Mouse (Mus musculus) intestine, embryonic 14.5 days (tissue): ENCODE results near the gene Vmn1r114. TPM values are rescaled to one million over a fixed set of nuclear protein-coding genes. Genes with fewer than 3 reads are reported as not detected.
"Not testable (repeated sequence)": the region's sequence is repeated elsewhere in the genome, so short reads cannot be mapped to it uniquely, and the experiment has no call there.

Experiments
- ATAC-seq: fragments of 200-750 bp; cut with Nextera tagmentation; replicated peaks from 2 replicates; pipeline ENCODE4 v1.8.0; 2017; ENCODE audit warnings: low read depth, moderate number of reproducible peaks, moderate TSS enrichment, moderate library complexity; ENCODE audit not compliant: low FRiP score, low TSS enrichment
- DNase-seq: peaks from one replicate; pipeline ENCODE4 v3.0.0-alpha.2; 2018; ENCODE audit warnings: low spot score
- H3K27ac ChIP-seq: fragments of 300-500 bp; sonication (generic); 2 replicates; pipeline ENCODE4 v1.5.1; 2014; ENCODE audit warnings: low read depth, mild to moderate bottlenecking, control low read depth
- H3K27me3 ChIP-seq: fragments of 300-500 bp; sonication (generic); replicated peaks from 2 replicates; pipeline ENCODE4 v1.6.1; 2014; ENCODE audit warnings: low read length, control low read depth; ENCODE audit not compliant: control insufficient read depth, insufficient read depth
- H3K36me3 ChIP-seq: fragments of 300-500 bp; sonication (generic); 2 replicates; pipeline ENCODE4 v1.6.1; 2014; ENCODE audit warnings: low read length, control low read depth; ENCODE audit not compliant: control insufficient read depth, insufficient read depth
- H3K4me1 ChIP-seq: fragments of 300-500 bp; sonication (generic); replicated peaks from 2 replicates; pipeline ENCODE4 v1.6.1; 2014; ENCODE audit warnings: low read length, control low read depth, mixed read lengths; ENCODE audit not compliant: control insufficient read depth, insufficient read depth
- H3K4me2 ChIP-seq: fragments of 300-500 bp; sonication (generic); 2 replicates; pipeline ENCODE4 v1.6.1; 2014; ENCODE audit warnings: low read length
- H3K4me3 ChIP-seq: fragments of 300-500 bp; sonication (generic); 2 replicates; pipeline ENCODE4 v1.5.1; 2014; ENCODE audit warnings: low read depth, low read length, control low read depth, mixed read lengths
- H3K9ac ChIP-seq: fragments of 300-500 bp; sonication (generic); 2 replicates; pipeline ENCODE4 v1.6.1; 2014; ENCODE audit warnings: mild to moderate bottlenecking, low read length
- H3K9me3 ChIP-seq: fragments of 300-500 bp; sonication (generic); 2 replicates; pipeline ENCODE4 v1.6.1; 2016; ENCODE audit warnings: low read length, control low read depth; ENCODE audit not compliant: control insufficient read depth
- WGBS: fragments of 180-500 bp; shearing (Covaris S2); extraction: QIAGEN DNeasy Blood & Tissue Kit; methylation state at CpG from one replicate; pipeline ENCODE4 v1.1.7; 2014; 5-methylcytosine and 5-hydroxymethylcytosine counted together
- polyA plus RNA-seq: library from polyadenylated mRNA; unstranded; fragments of >200 nt; fragmentation: Nextera tagmentation; extraction: Ambion mirVana; gene quantifications from 2 replicates; pipeline ENCODE4 v1.2.1, GENCODE M21; 2014

Gene Vmn1r114
- polyA plus RNA-seq, result not detected in 2 replicates

- not testable (repeated sequence) for H3K9me3 ChIP-seq, H3K9ac ChIP-seq, DNase-seq, H3K27me3 ChIP-seq, H3K27ac ChIP-seq, H3K4me3 ChIP-seq, H3K4me1 ChIP-seq, ATAC-seq, H3K4me2 ChIP-seq, H3K36me3 ChIP-seq
- no CpG with 5 or more reads among the region's 5 CpGs for WGBS
Measured at GRCm38 (mm10) chr7:20812086-20812485, at the start of gene Vmn1r114. TSS of gene Vmn1r114 (minus strand) at chr7:20812186.

GRCm38 (mm10) chr7:20844885-20845284, 32.9 kb upstream of the Vmn1r114 start, which contains the start of gene Vmn1r115:
TSS of gene Vmn1r115 (minus strand) at chr7:20844985.
- H3K27me3 ChIP-seq, H3K4me2 ChIP-seq, H3K36me3 ChIP-seq, DNase-seq, H3K4me3 ChIP-seq, H3K27ac ChIP-seq, ATAC-seq, H3K9ac ChIP-seq, H3K9me3 ChIP-seq, H3K4me1 ChIP-seq: not testable (repeated sequence)
- 88% methylated on average over 1 of the region's 3 CpGs for WGBS

GRCm38 (mm10) chr7:20786985-20787384, 25.0 kb downstream of the Vmn1r114 start, which contains the start of gene Vmn1r113:
TSS of gene Vmn1r113 (plus strand) at chr7:20787285.
- not testable (repeated sequence) for H3K9me3 ChIP-seq, ATAC-seq, H3K9ac ChIP-seq, H3K27ac ChIP-seq, DNase-seq, H3K36me3 ChIP-seq, H3K27me3 ChIP-seq, H3K4me2 ChIP-seq, H3K4me3 ChIP-seq, H3K4me1 ChIP-seq
- 51% methylated on average over 2 of the region's 2 CpGs for WGBS

GRCm38 (mm10) chr7:20770885-20771284, 41.1 kb downstream of the Vmn1r114 start, which contains the start of gene Vmn1r112:
TSS of gene Vmn1r112 (plus strand) at chr7:20771185.
- not testable (repeated sequence) for H3K9ac ChIP-seq, ATAC-seq, H3K4me3 ChIP-seq, H3K27me3 ChIP-seq, DNase-seq, H3K4me2 ChIP-seq, H3K9me3 ChIP-seq, H3K36me3 ChIP-seq, H3K4me1 ChIP-seq, H3K27ac ChIP-seq
- no CpG with 5 or more reads among the region's 3 CpGs for WGBS

Other genes with a start within 250 kb of the Vmn1r114 start
- not detected in 2 replicates for gene Gm4141, start 235.9 kb downstream of the Vmn1r114 start, polyA plus RNA-seq
- gene Gm4513, start 213.2 kb downstream of the Vmn1r114 start, polyA plus RNA-seq, result not detected in 2 replicates
- gene Vmn1r107, start 143.3 kb downstream of the Vmn1r114 start, polyA plus RNA-seq, result not detected in 2 replicates
- not detected in 2 replicates for gene Vmn1r111, start 109.0 kb downstream of the Vmn1r114 start, polyA plus RNA-seq
- gene Gm10668, start 81.6 kb downstream of the Vmn1r114 start, polyA plus RNA-seq, result not detected in 2 replicates
- gene Vmn1r112, start 41.0 kb downstream of the Vmn1r114 start, polyA plus RNA-seq, result not detected in 2 replicates
- gene Vmn1r113, start 24.9 kb downstream of the Vmn1r114 start, polyA plus RNA-seq, result not detected in 2 replicates
- not detected in 2 replicates for gene Vmn1r115, start 32.8 kb upstream of the Vmn1r114 start, polyA plus RNA-seq
- gene Vmn1r116, start 60.1 kb upstream of the Vmn1r114 start, polyA plus RNA-seq, result not detected in 2 replicates
- not detected in 2 replicates for gene Vmn1r117, start 71.9 kb upstream of the Vmn1r114 start, polyA plus RNA-seq
- gene Vmn1r118, start 100.2 kb upstream of the Vmn1r114 start, polyA plus RNA-seq, result not detected in 2 replicates
- gene Vmn1r119, start 200.3 kb upstream of the Vmn1r114 start, polyA plus RNA-seq, result not detected in 2 replicates
- gene Vmn1r120, start 241.6 kb upstream of the Vmn1r114 start, polyA plus RNA-seq, result not detected in 2 replicates